Mouse (Mus musculus) cortical plate, adult 2 months (tissue): ENCODE data around the gene Usp3.

Source experiments
- CTCF ChIP-seq: fragments of 200-500 bp; IDR thresholded peaks from 2 replicates; pipeline ENCODE4 v1.5.1; 2011; ENCODE audit warnings: mild to moderate bottlenecking, control low read depth, low read length; ENCODE audit not compliant: insufficient read depth; ENCODE audit errors: extremely low read depth
- POLR2A ChIP-seq: fragments of 200-500 bp; IDR thresholded peaks from 2 replicates; pipeline ENCODE4 v1.6.1; 2011; ENCODE audit warnings: mild to moderate bottlenecking, low read length, control low read depth; ENCODE audit not compliant: insufficient read depth; ENCODE audit errors: extremely low read depth

DNA sequence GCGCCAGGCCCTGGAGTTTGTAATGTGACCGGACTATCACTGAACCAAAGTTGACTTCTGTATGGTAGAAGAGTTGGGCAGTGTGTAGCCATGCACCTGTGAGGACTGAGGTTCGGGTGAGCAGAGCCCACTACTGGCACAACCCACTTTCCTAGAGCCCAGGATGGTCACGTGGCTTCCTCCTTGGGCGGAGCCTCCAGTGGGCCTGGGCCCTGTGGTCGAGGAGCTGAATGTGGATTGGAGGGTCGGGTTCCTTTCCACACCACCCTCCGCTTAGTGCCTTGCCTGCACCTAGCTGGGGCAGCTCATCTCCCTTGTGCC, 80.6 kb downstream of the Usp3 start:
- TF ChIP-seq CTCF: no peak
- peak; percentile 97 for TF ChIP-seq POLR2A
